Mouse (Mus musculus): ENCODE measurements around the gene Asb3. TPM values are rescaled to one million over a fixed set of nuclear protein-coding genes. Genes with fewer than 3 reads are reported as not detected.

Gene Asb3
- polyA plus RNA-seq, 1 experiment from 2014 or later = 12.6 TPM

DNA sequence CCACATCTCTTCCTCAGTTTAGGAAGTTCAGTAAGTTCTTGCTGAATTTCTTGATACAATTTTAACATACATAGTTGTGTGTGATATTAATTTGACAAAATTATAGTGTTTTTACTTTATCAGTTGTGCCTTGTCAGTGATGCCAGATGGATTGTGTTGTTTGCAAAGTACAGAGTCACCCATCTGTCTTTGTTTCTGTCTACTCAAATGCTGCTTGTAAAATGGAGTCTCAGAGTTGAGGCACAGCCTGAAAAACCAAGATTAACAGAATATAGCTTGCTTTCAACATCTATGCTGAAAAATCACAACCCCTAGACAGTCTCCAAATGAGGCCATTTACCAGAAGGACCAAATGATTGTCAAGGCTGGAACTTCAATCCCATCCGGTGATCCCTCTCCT, 43.3 kb downstream of the Asb3 start:
- in situ Hi-C loops (cut with MboI; ENCODE audit: low pct_unique_long_range_greater_than_20kb) = no loop called here
- TF ChIP-seq CTCF (IDR thresholded peaks at IDR 0.05) = no peak
- DNase-seq (ENCODE audit: low read depth, low spot score) (no peak), ATAC-seq (no peak)
- POLR2A ChIA-PET = interaction anchor here (0.6 kb wide), 1 partner anchor 42 kb away, joined by 3 read pairs; no protein-coding TSS in a partner anchor
- CTCF ChIA-PET = no interaction called here
- H3K27me3 ChIP-seq = no peaks in the 10 kb centered on the region

DNA sequence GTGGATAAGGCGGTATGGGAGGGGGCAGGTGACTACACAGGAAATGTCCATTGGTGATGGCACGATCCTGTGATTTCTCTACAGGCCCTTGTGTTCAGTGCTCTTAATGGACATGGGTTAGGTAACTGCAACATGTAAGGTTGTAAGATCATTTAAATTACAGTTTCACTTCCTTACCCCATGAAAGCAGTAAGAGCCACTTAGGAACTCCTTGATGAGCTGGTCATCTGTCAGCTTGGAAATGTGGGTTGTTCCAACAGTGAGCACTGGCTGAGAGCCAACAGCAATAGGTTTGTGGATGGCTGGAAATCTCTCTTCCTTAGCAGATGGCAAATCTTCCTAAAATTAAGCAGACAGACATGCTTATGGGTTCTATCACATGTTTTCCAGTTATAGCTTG, 58.3 kb downstream of the Asb3 start:
- ChIA-PET POLR2A (no interaction called here), CTCF (interaction anchor here (1.0 to 1.7 kb wide), 3 partner anchors 12 to 23 kb away, joined by 3 to 4 read pairs (median 3); no protein-coding TSS in a partner anchor)
- peak; percentile 21 for ATAC-seq
- no peaks in the 10 kb centered on the region for H3K27me3 ChIP-seq
- in situ Hi-C loops (cut with MboI; ENCODE audit: low pct_unique_long_range_greater_than_20kb) = no loop called here
- DNase-seq (ENCODE audit: low read depth, low spot score) = peak; percentile 34
- no peak for TF ChIP-seq CTCF (IDR thresholded peaks at IDR 0.05)

DNA sequence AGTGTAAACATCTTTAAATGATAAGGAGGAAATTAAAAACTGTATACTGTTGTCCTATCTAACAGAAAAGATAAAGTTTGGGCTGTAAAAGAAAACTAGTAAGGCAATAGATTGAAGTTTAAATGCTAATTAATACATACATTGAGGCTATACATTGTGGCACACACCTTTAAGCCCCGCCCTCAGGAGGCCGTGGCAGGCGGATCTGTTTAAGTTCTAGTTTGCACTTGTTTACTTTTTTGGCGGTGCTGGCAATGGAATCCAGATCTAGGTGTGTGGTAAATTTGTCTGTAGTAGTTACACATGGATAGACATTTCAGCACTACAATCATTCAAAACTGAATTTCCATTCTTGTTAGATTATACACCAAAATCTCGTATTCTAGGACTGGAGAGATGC, 67.6 kb downstream of the Asb3 start:
- TF ChIP-seq CTCF (IDR thresholded peaks at IDR 0.05) = no peak
- no peaks in the 10 kb centered on the region for H3K27me3 ChIP-seq
- DNase-seq (ENCODE audit: low read depth, low spot score) (no peak), ATAC-seq (no peak)
- POLR2A ChIA-PET = no interaction called here
- in situ Hi-C loops (cut with MboI; ENCODE audit: low pct_unique_long_range_greater_than_20kb) = loop anchor here (25.0 kb wide), 2 partner anchors 284 to 709 kb away; partner anchors contain the start of gene Bod1
- CTCF ChIA-PET = no interaction called here

DNA sequence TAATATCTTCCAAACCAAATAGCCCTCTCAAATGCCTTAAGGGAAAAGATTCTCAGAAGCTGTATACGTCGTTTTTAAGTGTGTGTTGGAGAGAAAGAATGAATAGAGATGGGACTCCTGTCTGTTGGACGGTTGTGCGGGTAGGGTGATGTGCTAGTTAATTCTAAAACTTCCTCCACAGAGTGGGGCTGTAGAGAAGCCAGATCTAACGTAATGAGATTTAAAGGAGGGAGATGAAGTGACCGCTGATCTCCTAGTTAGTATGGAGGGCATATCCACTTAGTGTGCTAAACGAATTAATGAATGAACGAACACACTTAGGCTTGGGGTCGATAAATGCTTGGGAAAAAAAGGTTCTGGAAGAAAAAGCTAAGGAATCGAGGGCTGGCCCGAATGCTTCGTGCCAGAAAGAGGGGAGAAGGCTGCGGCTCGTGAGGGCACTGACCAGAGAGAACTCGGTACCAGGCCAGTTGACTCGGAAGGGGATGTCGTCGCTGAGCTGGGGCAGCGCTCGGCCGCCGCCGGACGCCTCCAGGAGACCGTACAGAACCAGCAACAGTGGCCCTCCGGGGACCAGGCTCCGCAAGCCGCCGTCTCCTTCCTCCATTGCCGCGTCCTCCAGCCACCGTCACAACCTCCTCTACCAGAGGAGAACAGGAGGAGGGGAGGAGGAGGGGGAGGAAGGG, 68.4 kb downstream of the Asb3 start:
- CTCF ChIA-PET = interaction anchor here (1.4 kb wide), 1 partner anchor 684 kb away, joined by 3 read pairs; no protein-coding TSS in a partner anchor
- DNase-seq (ENCODE audit: low read depth, low spot score) (no peak), ATAC-seq (peak; percentile 66)
- no peak for TF ChIP-seq CTCF (IDR thresholded peaks at IDR 0.05)
- in situ Hi-C loops (cut with MboI; ENCODE audit: low pct_unique_long_range_greater_than_20kb) = loop anchor here (25.0 kb wide), 2 partner anchors 284 to 709 kb away; partner anchors contain the start of gene Bod1
- no peaks in the 10 kb centered on the region for H3K27me3 ChIP-seq
- POLR2A ChIA-PET = no interaction called here

DNA sequence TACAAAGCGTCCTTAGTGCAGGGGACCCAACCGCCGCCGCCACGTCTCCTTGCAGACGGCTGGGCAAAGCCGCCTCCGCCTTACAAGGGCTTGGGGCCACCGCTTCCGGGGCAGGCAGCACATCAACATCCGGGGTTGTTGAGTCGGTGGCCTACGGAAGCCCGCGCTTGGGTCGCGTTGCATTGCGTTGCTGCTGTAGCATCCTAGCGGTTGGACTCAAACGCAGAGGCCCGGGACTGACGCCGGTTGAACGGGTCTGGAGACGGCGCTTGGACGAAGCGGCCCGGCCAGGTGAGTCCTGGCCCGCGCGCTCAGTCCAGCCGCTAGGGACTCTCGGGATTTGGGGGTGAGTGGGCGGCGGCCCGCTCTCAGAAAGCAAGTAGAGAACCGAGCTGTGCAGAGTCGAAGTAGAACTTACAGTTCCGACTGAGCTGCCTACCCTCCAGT, 69.1 kb downstream of the Asb3 start, which contains the start of gene Erlec1:
TSS of gene Erlec1 (minus strand) at position 57 of the 447 bp plus-strand sequence.
- DNase-seq (ENCODE audit: low read depth, low spot score) = no peak
- in situ Hi-C loops (cut with MboI; ENCODE audit: low pct_unique_long_range_greater_than_20kb) = loop anchor here (25.0 kb wide), 2 partner anchors 283 to 708 kb away; partner anchors contain the start of gene Bod1

DNA sequence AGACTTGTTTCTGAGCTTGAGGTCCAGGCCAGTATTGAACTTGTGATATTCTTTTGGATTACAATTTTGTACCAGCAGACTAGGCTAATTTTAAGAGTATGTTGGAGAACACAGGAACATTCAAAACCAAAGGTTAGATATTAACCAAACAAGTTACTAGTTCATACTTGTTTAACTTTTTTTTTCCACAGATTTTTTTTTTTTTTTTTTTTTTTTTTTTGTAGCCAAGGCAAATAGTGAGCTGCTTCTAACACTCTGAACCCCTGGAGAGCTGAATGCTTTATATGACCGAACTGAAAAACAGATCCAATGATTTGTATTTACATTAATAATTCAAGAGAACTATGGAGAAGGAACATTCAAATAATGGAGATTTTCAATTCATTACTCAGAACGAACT, 100.0 kb downstream of the Asb3 start:
- TF ChIP-seq CTCF (IDR thresholded peaks at IDR 0.05) = no peak
- ChIA-PET POLR2A (interaction anchor here (1.1 to 1.2 kb wide), 2 partner anchors 9 to 240 kb away, joined by 3 to 5 read pairs; no protein-coding TSS in a partner anchor), CTCF (interaction anchor here (1.5 kb wide), 1 partner anchor 11 kb away, joined by 4 read pairs; no protein-coding TSS in a partner anchor)
- in situ Hi-C loops (cut with MboI; ENCODE audit: low pct_unique_long_range_greater_than_20kb) = no loop called here
- ATAC-seq (no peak), DNase-seq (ENCODE audit: low read depth, low spot score) (no peak)
- H3K27me3 ChIP-seq = no peaks in the 10 kb centered on the region

More for the DNA sequence above, 69.1 kb downstream of the Asb3 start, which contains the start of gene Erlec1:
- TF ChIP-seq CTCF (IDR thresholded peaks at IDR 0.05) = no peak
- peak; percentile 95 for ATAC-seq
- POLR2A ChIA-PET = no interaction called here
- CTCF ChIA-PET = interaction anchor here (1.4 kb wide), 1 partner anchor 684 kb away, joined by 3 read pairs; no protein-coding TSS in a partner anchor
- H3K27me3 ChIP-seq = no peaks in the 10 kb centered on the region

DNA sequence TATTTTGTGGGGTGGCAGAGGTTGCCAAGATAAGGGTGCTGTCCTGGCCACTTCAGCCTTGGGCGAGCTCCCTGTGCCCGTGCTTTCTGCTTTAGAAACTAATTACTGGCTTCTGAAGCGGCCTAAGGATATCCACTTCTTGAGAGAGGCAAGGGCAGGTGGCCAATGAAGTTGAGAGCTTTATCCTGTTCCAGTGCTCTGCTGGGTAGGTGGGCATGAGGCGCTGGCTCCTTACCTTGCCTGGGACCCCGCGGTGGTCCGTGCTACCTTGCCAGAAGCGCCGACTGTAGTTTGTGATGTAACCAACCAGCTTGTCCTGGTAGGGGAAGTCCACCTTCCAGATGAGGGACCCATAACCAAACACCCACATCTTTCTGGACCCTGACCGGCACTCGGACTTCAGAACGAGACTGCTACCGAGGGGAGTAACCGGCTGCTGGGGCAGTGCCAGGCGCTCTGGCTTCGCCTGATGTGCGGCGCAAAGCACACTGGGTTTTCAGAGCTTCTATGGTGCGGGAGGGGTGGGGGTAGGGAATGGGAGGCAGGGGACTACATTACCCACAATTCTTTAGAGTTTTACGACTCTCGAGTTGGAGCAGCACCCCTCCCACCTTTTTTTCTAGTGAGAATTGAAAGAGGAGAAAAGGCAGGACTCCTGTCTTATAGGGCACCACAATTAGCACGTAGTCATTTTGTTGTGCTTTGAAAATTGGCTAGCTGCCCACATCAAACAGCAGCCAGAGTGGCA, 100.8 kb downstream of the Asb3 start, which contains the start of gene Chac2:
TSS of gene Chac2 (minus strand) at position 474 of the 748 bp plus-strand sequence.
- in situ Hi-C loops (cut with MboI; ENCODE audit: low pct_unique_long_range_greater_than_20kb) = no loop called here
- peak; percentile 98 for ATAC-seq
- CTCF ChIA-PET = no interaction called here

DNA sequence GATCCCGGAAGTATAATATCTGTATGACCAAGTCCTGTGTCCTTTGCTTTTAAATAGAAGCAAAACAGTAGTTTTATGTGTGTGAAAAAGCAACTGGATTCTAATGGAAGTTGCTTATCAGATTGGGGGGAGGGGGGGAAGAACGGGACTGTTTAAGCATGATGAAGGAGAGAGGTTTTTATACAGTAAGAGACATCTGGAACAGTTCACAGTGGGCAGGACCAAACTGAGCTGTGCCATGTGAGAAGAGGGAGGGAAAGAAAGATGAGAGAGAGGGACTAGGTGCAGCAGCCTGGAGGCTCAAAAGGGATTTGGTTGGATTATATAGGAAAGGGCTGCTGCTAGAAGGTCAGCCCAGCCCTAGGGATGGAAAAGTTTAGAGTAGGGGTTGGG, 101.4 kb downstream of the Asb3 start:
- no peak for TF ChIP-seq CTCF (IDR thresholded peaks at IDR 0.05)
- ATAC-seq (peak; percentile 10), DNase-seq (ENCODE audit: low read depth, low spot score) (no peak)
- in situ Hi-C loops (cut with MboI; ENCODE audit: low pct_unique_long_range_greater_than_20kb) = no loop called here
- ChIA-PET CTCF (no interaction called here), POLR2A (interaction anchor here (1.2 kb wide), 1 partner anchor 239 kb away, joined by 5 read pairs; no protein-coding TSS in a partner anchor)
- H3K27me3 ChIP-seq = no peaks in the 10 kb centered on the region

More for the DNA sequence above, 100.8 kb downstream of the Asb3 start, which contains the start of gene Chac2:
- POLR2A ChIA-PET = interaction anchor here (1.1 to 1.2 kb wide), 2 partner anchors 10 to 240 kb away, joined by 3 to 5 read pairs; no protein-coding TSS in a partner anchor
- no peaks in the 10 kb centered on the region for H3K27me3 ChIP-seq
- peak; percentile 69 for DNase-seq (ENCODE audit: low read depth, low spot score)
- no peak for TF ChIP-seq CTCF (IDR thresholded peaks at IDR 0.05)

DNA sequence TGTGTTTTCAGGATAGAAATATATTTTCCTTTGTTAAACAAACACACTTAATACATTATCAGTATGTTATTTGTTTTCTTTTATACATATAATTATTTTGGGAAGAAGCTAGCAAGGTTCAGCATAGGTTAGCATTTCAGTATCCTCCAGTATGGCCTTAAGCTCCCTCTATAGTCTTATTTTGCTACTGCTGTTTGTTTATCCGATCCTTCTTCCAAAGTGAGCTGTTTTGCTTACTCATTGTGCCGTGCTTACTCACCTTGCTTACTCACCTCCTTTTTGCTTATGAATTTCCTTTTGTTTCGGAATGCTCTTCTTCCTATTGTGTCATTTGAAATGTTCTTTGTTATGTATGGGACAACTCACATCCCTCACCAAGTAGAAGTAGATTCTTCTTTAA, 111.5 kb downstream of the Asb3 start:
- DNase-seq (ENCODE audit: low read depth, low spot score) (no peak), ATAC-seq (no peak)
- in situ Hi-C loops (cut with MboI; ENCODE audit: low pct_unique_long_range_greater_than_20kb) = no loop called here
- ChIA-PET CTCF (no interaction called here), POLR2A (no interaction called here)
- TF ChIP-seq CTCF (IDR thresholded peaks at IDR 0.05) = no peak
- no peaks in the 10 kb centered on the region for H3K27me3 ChIP-seq

DNA sequence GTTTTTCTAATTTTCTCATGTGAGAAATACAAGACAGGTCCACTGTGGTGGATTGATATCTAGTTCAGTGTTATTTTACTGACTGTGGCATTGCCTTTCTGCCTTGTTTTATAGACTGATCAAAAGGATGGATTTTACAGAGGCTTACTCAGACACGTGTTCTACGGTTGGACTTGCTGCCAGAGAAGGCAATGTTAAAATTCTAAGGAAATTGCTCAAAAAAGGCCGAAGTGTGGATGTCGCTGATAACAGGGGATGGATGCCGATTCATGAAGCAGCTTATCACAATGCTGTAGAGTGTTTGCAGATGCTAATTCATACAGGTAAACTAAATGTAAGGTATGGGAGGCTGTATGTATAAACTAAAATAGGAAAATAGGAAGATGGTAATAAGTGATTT, 113.0 kb downstream of the Asb3 start:
- CTCF ChIA-PET = no interaction called here
- in situ Hi-C loops (cut with MboI; ENCODE audit: low pct_unique_long_range_greater_than_20kb) = no loop called here
- DNase-seq (ENCODE audit: low read depth, low spot score) = no peak
- TF ChIP-seq CTCF (IDR thresholded peaks at IDR 0.05) = no peak
- H3K27me3 ChIP-seq = no peaks in the 10 kb centered on the region
- POLR2A ChIA-PET = no interaction called here
- ATAC-seq = no peak

All from Patski (cell line).